Comparison of ENCODE assay signal across 8 mouse cellular contexts in genomic region chr9:54068777-54069176, GRCm38 (mm10). TPM values are rescaled to one million over a fixed set of nuclear protein-coding genes. Genes with fewer than 3 reads are reported as not detected.
DNase-seq lines count a peak whose midpoint lies in the region; ATAC-seq and TF ChIP-seq lines count a peak whose summit lies in the region.

No protein-coding gene starts in this region.

- no peak for TF ChIP-seq CTCF in brain, embryonic 14.5 days (IDR thresholded peaks at IDR 0.05; ENCODE audit: borderline replicate concordance, extremely low read depth, insufficient read depth, insufficient read length)

- no peaks in the 10 kb centered on the region for H3K9me3 ChIP-seq in forebrain, embryonic 11.5 days (ENCODE audit: control insufficient read depth, low read length)
- H3K9me3 ChIP-seq in heart, embryonic 16.5 days (replicated peaks; ENCODE audit: control insufficient read depth, low read length) = no peaks in the 10 kb centered on the region
- no peaks in the 10 kb centered on the region for H3K9me3 ChIP-seq in liver, embryonic 12.5 days (replicated peaks)

- WGBS in forebrain, embryonic 11.5 days = under 1% methylated on average over 11 of the region's 11 CpGs
- WGBS in heart, embryonic 16.5 days = 2% methylated on average over 11 of the region's 11 CpGs
- WGBS in liver, embryonic 12.5 days (ENCODE audit: insufficient replicate concordance) = 2% methylated on average over 11 of the region's 11 CpGs

- H3ac ChIP-seq in myocyte (ENCODE audit: control insufficient read depth, insufficient read length) = no peak overlapping the region

- ATAC-seq in forebrain, embryonic 11.5 days (replicated peaks; ENCODE audit: low FRiP score) = peak; percentile 70
- ATAC-seq in heart, embryonic 16.5 days (replicated peaks; ENCODE audit: extremely low read depth, insufficient read depth, low FRiP score) = peak; percentile 87
- ATAC-seq in liver, embryonic 12.5 days = peak; percentile 46; the same call in 1 of the 2 replicates

- H3K27ac ChIP-seq in forebrain, embryonic 11.5 days (ENCODE audit: low read depth, low read length) = no peak overlapping the region
- no peak overlapping the region for H3K27ac ChIP-seq in heart, embryonic 16.5 days (ENCODE audit: low read length)
- no peak overlapping the region for H3K27ac ChIP-seq in liver, embryonic 12.5 days

- no peaks in the 10 kb centered on the region for H3K79me2 ChIP-seq in myocyte (ENCODE audit: control insufficient read depth, insufficient read depth)

- H3K4me2 ChIP-seq in forebrain, embryonic 11.5 days (ENCODE audit: low read depth, low read length, severe bottlenecking) = peak overlapping the region; percentile 96
- peak overlapping the region; percentile 98 for H3K4me2 ChIP-seq in heart, embryonic 16.5 days (ENCODE audit: low read depth, low read length)
- peak overlapping the region; percentile 68 for H3K4me2 ChIP-seq in liver, embryonic 12.5 days
- H3K4me2 ChIP-seq in myocyte (ENCODE audit: low read depth) = peak overlapping the region; percentile 71

- TF ChIP-seq POLR2A in brain, embryonic 14.5 days (IDR thresholded peaks at IDR 0.05; ENCODE audit: borderline replicate concordance, extremely low read depth, insufficient read depth, insufficient read length, poor library complexity, severe bottlenecking) = no peak
- TF ChIP-seq POLR2A in myocyte (IDR thresholded peaks at IDR 0.05; ENCODE audit: insufficient read length, low read depth) = no peak

- H3K4me3 ChIP-seq in forebrain, embryonic 11.5 days (ENCODE audit: low read depth, low read length) = peak overlapping the region; percentile 40
- peak overlapping the region; percentile 65 for H3K4me3 ChIP-seq in heart, embryonic 16.5 days (ENCODE audit: low read length)
- peak overlapping the region; percentile 51 for H3K4me3 ChIP-seq in liver, embryonic 12.5 days
- H3K4me3 ChIP-seq in myocyte = no peak overlapping the region

- H3K9ac ChIP-seq in forebrain, embryonic 11.5 days (ENCODE audit: low read length) = peak overlapping the region; percentile 67
- peak overlapping the region; percentile 66 for H3K9ac ChIP-seq in heart, embryonic 16.5 days (ENCODE audit: low read length)
- no peak overlapping the region for H3K9ac ChIP-seq in liver, embryonic 12.5 days

- H3K4me1 ChIP-seq in forebrain, embryonic 11.5 days (replicated peaks; ENCODE audit: control insufficient read depth, insufficient read depth, low read length) = peaks cover 4% of the 10 kb centered on the region; the same call in 1 of the 2 replicates
- peaks cover 12% of the 10 kb centered on the region for H3K4me1 ChIP-seq in heart, embryonic 16.5 days (ENCODE audit: control insufficient read depth, insufficient read depth, low read length)
- 0 out of 2 replicates have a peak, but pooled peaks cover 3% of the 10 kb centered on the region for H3K4me1 ChIP-seq in liver, embryonic 12.5 days

- H3K27me3 ChIP-seq in forebrain, embryonic 11.5 days (ENCODE audit: control insufficient read depth, insufficient read depth, low read length) = no peaks in the 10 kb centered on the region
- peaks cover 27% of the 10 kb centered on the region for H3K27me3 ChIP-seq in heart, embryonic 16.5 days (ENCODE audit: control insufficient read depth, insufficient read depth, low read length)
- H3K27me3 ChIP-seq in liver, embryonic 12.5 days (replicated peaks) = peaks cover 38% of the 10 kb centered on the region
- H3K27me3 ChIP-seq in myocyte (ENCODE audit: control insufficient read depth, insufficient read depth, insufficient read length) = no peaks in the 10 kb centered on the region

- H3K36me3 ChIP-seq in forebrain, embryonic 11.5 days (ENCODE audit: control insufficient read depth, insufficient read depth, low read length) = no peaks in the 10 kb centered on the region
- no peaks in the 10 kb centered on the region for H3K36me3 ChIP-seq in heart, embryonic 16.5 days (ENCODE audit: control insufficient read depth, insufficient read depth)
- H3K36me3 ChIP-seq in liver, embryonic 12.5 days = no peaks in the 10 kb centered on the region
- no peaks in the 10 kb centered on the region for H3K36me3 ChIP-seq in myocyte (ENCODE audit: control insufficient read depth, insufficient read depth)

- peak; percentile 6 to 8 for DNase-seq in B cell, adult 2 months
- DNase-seq in brain, embryonic 14.5 days (ENCODE audit: low read depth) = peak; percentile 89
- peak; percentile 70 for DNase-seq in forebrain, embryonic 11.5 days (ENCODE audit: low spot score)
- peak; percentile 86 for DNase-seq in kidney, postnatal 14 days
- peak; percentile 54 for DNase-seq in testis, postnatal 14 days (ENCODE audit: low spot score)

TF ChIP-seq in myocyte, 11 proteins besides CTCF, POLR2A, EP300 and RAD21:
- no peak for TF ChIP-seq MYOG (IDR thresholded peaks at IDR 0.05; ENCODE audit: control insufficient read depth in 1 of 3, insufficient read depth in 1 of 3, insufficient read length in 2 of 3, low read depth in 2 of 3)
- no peak for TF ChIP-seq SRF (IDR thresholded peaks at IDR 0.05; ENCODE audit: control insufficient read depth, insufficient read length, low read depth)
- no peak for TF ChIP-seq USF1 (IDR thresholded peaks at IDR 0.05; ENCODE audit: low read depth)
- TF ChIP-seq REST (IDR thresholded peaks at IDR 0.05; ENCODE audit: insufficient read depth, insufficient read length) = no peak
- TF ChIP-seq TCF3 (IDR thresholded peaks at IDR 0.05; ENCODE audit: insufficient read length, low read depth) = no peak
- TF ChIP-seq E2F4 (IDR thresholded peaks at IDR 0.05; ENCODE audit: insufficient read depth) = no peak
- TF ChIP-seq POLR2AphosphoS2 (IDR thresholded peaks at IDR 0.05; ENCODE audit: insufficient read length, low read depth) = no peak
- TF ChIP-seq MYOD1 (IDR thresholded peaks at IDR 0.05; ENCODE audit: control insufficient read depth in 1 of 3, insufficient read length in 2 of 3, low read depth in 2 of 3) = no peak
- no peak for TF ChIP-seq CEBPB (IDR thresholded peaks at IDR 0.05; ENCODE audit: insufficient read depth, poor library complexity, severe bottlenecking)

RNA-seq across cellular contexts. Expression of gene Tnfaip8l3, which starts 0.6 kb away (rescaled TPM):
- polyA plus RNA-seq in brain, embryonic 14.5 days (2012; rRNA removed) = 0.39 and 0.53 TPM in 2 replicates
- polyA plus RNA-seq in forebrain, embryonic 11.5 days (2014; fragmentation: Nextera tagmentation; extraction: Ambion mirVana) = 0.12 TPM in 1 of 2 replicates, not detected in the other
- 0.42 and 0.45 TPM in 2 replicates for polyA plus RNA-seq in heart, embryonic 16.5 days (2015; fragmentation: Nextera tagmentation; extraction: Ambion mirVana)
- 0.05 and 0.07 TPM in 2 replicates for polyA plus RNA-seq in liver, embryonic 12.5 days (2016; fragmentation: Nextera tagmentation; extraction: Ambion mirVana)
- not detected for polyA plus RNA-seq in myocyte (2012; fragmentation: generic; extraction: Trizol)

Comparison
In these comparisons a context has a peak if more than half of its experiments do, and no peak if none do; other contexts are left out.
1. DNase-seq: peak in every context shown above with its lines; median percentile 89 in brain, embryonic 14.5 days; 86 in kidney, postnatal 14 days; 70 in forebrain, embryonic 11.5 days; 54 in testis, postnatal 14 days; 7 in B cell, adult 2 months.